Mouse (Mus musculus) embryonic facial prominence, embryonic 11.5 days (tissue): ENCODE data around the gene Ntn1. TPM values are rescaled to one million over a fixed set of nuclear protein-coding genes. Genes with fewer than 3 reads are reported as not detected.
A peak's percentile ranks its signal among the peaks of the same experiment; 100 is the strongest.

Experiments used
- ATAC-seq: fragments of 200-750 bp; cut with Nextera tagmentation; replicated peaks from 2 replicates; pipeline ENCODE4 v1.8.0; 2017; ENCODE audit warnings: low read depth; ENCODE audit not compliant: insufficient number of reproducible peaks, low FRiP score, low TSS enrichment
- DNase-seq: peaks from one replicate; pipeline ENCODE4 v3.0.0-alpha.2; 2015; ENCODE audit warnings: low spot score
- H3K27ac ChIP-seq: fragments of 300-500 bp; sonication (generic); replicated peaks from 2 replicates; pipeline ENCODE4 v1.5.1; 2014; ENCODE audit warnings: mild to moderate bottlenecking, low read depth, low read length, control low read depth
- H3K27me3 ChIP-seq: fragments of 300-500 bp; sonication (generic); 2 replicates; pipeline ENCODE4 v1.6.1; 2014; ENCODE audit warnings: mild to moderate bottlenecking, low read length, moderate library complexity, mixed read lengths; ENCODE audit not compliant: control insufficient read depth, insufficient read depth
- H3K36me3 ChIP-seq: fragments of 300-500 bp; sonication (generic); replicated peaks from 2 replicates; pipeline ENCODE4 v1.6.1; 2014; ENCODE audit warnings: low read depth, mild to moderate bottlenecking, low read length, moderate library complexity, mixed read lengths; ENCODE audit not compliant: control insufficient read depth, insufficient read depth
- H3K4me1 ChIP-seq: fragments of 300-500 bp; sonication (generic); 2 replicates; pipeline ENCODE4 v1.6.1; 2014; ENCODE audit warnings: low read length, mixed read lengths; ENCODE audit not compliant: control insufficient read depth, insufficient read depth
- H3K4me2 ChIP-seq: fragments of 300-500 bp; sonication (generic); 2 replicates; pipeline ENCODE4 v1.6.1; 2014; ENCODE audit warnings: low read depth, mild to moderate bottlenecking, control low read depth, low read length, moderate library complexity
- H3K4me3 ChIP-seq: fragments of 300-500 bp; sonication (generic); 2 replicates; pipeline ENCODE4 v1.5.1; 2014; ENCODE audit warnings: low read depth, low read length, control low read depth
- H3K9ac ChIP-seq: fragments of 300-500 bp; sonication (generic); replicated peaks from 2 replicates; pipeline ENCODE4 v1.6.1; 2014; ENCODE audit warnings: mild to moderate bottlenecking, control low read depth, low read length
- H3K9me3 ChIP-seq: fragments of 300-500 bp; sonication (generic); replicated peaks from 2 replicates; pipeline ENCODE4 v1.6.1; 2016; ENCODE audit warnings: mild to moderate bottlenecking, low read length, inconsistent platforms, mixed read lengths; ENCODE audit not compliant: control insufficient read depth
- WGBS: fragments of 180-500 bp; shearing (Covaris S2); extraction: QIAGEN DNeasy Blood & Tissue Kit; methylation state at CpG from one replicate; pipeline ENCODE4 v1.1.7; 2014; 5-methylcytosine and 5-hydroxymethylcytosine counted together
- polyA plus RNA-seq: library from polyadenylated mRNA; unstranded; fragments of >200 nt; fragmentation: Nextera tagmentation; extraction: Ambion mirVana; gene quantifications from 2 replicates; pipeline ENCODE4 v1.2.1, GENCODE M21; 2014

Gene Ntn1
- polyA plus RNA-seq, 1 experiment from 2014 or later = 3.2 TPM

DNA sequence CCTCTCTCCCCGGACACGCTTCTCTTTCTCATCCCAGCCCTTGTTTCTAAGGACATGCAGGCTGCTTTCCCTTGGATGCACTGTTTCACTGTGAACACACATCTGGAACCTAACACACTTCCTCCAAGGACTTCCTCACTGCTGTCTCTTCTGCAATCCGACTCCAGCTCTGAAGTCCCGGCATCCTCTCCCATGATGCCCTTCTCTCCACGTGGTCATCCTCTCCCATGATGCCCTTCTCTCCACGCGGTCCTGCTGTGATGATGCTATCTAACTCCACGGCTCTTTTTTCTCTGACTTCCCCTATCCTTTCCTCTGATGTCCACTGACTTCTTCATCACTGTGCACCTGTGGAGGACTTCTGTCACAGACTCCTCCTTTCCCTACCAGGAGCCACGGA is 39.5 kb upstream of the Ntn1 start:
- DNase-seq (no peak), ATAC-seq (no peak)
- Histone ChIP-seq H3K4me3 (no peak overlapping the region), H3K9ac (no peak overlapping the region), H3K4me2 (no peak overlapping the region), H3K9me3 (no peaks in the 10 kb centered on the region), H3K4me1 (no peaks in the 10 kb centered on the region), H3K27me3 (no peaks in the 10 kb centered on the region), H3K27ac (no peak overlapping the region), H3K36me3 (no peaks in the 10 kb centered on the region)
- 78% methylated on average over 9 of the region's 9 CpGs for WGBS

DNA sequence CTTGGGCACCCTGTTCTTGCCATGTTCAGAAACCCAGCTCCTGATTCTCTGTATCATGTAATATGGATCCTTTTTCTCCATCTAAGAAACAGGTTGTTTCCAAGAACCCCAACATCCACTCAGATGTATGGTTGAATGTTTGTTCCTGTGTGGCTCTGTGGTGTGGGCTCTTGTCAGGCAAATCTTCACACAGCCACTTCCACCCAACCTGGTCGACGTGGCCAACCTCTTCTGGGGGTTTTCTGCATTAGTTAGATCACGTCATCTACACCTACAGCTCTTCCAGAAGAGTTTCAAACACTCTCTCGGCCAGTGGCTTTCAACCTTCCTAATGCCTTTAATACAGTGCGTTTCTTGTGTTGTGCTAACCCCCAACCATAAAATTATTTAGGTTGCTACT is 35.8 kb upstream of the Ntn1 start:
- Histone ChIP-seq H3K27ac (no peak overlapping the region), H3K4me1 (no peaks in the 10 kb centered on the region; the same call in 1 of the 2 replicates), H3K9ac (no peak overlapping the region), H3K27me3 (peaks cover 5% of the 10 kb centered on the region), H3K4me3 (no peak overlapping the region), H3K4me2 (no peak overlapping the region), H3K36me3 (no peaks in the 10 kb centered on the region), H3K9me3 (no peaks in the 10 kb centered on the region)
- DNase-seq (no peak), ATAC-seq (no peak)
- 76% methylated on average over 5 of the region's 5 CpGs for WGBS

DNA sequence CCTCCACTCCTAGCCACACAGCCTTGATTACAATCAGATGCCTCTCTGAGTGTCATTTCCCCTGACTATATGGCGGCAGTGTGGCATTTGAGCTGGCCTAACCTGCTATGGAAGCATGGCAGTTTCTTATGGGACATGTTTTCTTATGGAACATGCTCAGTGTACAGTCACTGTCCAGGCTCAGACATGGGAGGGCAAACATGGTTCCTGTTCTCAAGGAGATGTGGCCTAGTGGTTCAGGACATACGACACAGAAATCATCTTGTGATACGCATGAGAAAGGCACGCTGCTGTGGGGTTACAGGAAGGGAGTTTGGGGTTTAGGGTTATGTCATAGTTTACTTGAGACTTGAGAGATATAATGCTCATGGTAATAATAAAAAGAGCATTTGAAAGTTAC is 35.0 kb upstream of the Ntn1 start:
- ATAC-seq = no peak
- H3K27me3 ChIP-seq = peaks cover 5% of the 10 kb centered on the region
- H3K4me3 ChIP-seq = no peak overlapping the region
- H3K4me1 ChIP-seq = no peaks in the 10 kb centered on the region; the same call in 1 of the 2 replicates
- no peaks in the 10 kb centered on the region for H3K9me3 ChIP-seq
- WGBS = 85% methylated on average over 4 of the region's 4 CpGs
- DNase-seq = no peak
- H3K36me3 ChIP-seq = no peaks in the 10 kb centered on the region
- H3K9ac ChIP-seq = no peak overlapping the region
- no peak overlapping the region for H3K4me2 ChIP-seq
- no peak overlapping the region for H3K27ac ChIP-seq

DNA sequence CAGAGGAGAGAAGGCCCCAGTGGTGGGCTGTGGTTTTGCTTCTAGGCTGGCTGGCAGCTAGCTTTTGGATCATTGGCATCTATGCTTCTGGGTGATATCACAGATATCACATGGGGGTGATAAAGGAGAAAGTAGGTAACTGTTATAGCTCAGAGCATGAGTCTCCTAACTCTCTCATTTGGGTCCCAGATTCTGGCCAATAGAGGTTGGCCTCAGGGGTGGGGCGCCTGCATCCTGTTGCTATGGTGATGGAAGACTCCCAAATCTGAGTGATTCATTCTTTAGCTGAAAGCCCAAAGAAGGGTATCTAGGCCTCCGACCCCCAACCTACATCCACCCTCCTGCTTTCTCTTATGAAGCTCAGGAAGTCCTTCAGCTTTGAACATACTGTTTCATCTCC is 34.1 kb upstream of the Ntn1 start:
- H3K27me3 ChIP-seq = peaks cover 5% of the 10 kb centered on the region
- DNase-seq = no peak
- no peaks in the 10 kb centered on the region for H3K9me3 ChIP-seq
- H3K9ac ChIP-seq = no peak overlapping the region
- 89% methylated on average over 2 of the region's 2 CpGs for WGBS
- H3K27ac ChIP-seq = no peak overlapping the region
- no peaks in the 10 kb centered on the region; the same call in 1 of the 2 replicates for H3K4me1 ChIP-seq
- H3K4me2 ChIP-seq = no peak overlapping the region
- no peaks in the 10 kb centered on the region for H3K36me3 ChIP-seq
- no peak for ATAC-seq
- no peak overlapping the region for H3K4me3 ChIP-seq

DNA sequence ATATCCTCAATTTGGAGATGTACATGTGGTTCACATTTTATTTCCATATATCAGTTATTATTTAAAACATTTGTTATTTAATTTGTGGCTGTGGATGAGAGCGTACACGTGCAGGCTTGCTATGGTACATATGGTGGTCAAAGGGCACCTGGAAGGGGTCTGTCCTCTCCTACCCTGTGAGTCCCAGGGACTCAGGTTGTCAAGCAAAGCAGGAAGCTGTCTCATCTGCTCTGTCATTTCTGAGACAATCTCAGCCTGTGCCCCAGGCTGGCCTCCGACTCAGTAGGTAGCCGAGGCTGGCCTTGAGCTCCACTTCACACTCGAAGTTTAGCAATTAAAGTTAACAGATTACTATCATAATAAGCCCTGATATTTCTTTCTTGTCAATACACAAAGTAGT is 32.9 kb upstream of the Ntn1 start:
- ATAC-seq = no peak
- WGBS = 82% methylated on average over 5 of the region's 5 CpGs
- Histone ChIP-seq H3K9me3 (no peaks in the 10 kb centered on the region), H3K27me3 (peaks cover 5% of the 10 kb centered on the region), H3K4me1 (no peaks in the 10 kb centered on the region; the same call in 1 of the 2 replicates), H3K36me3 (no peaks in the 10 kb centered on the region), H3K9ac (no peak overlapping the region), H3K4me3 (no peak overlapping the region), H3K27ac (no peak overlapping the region), H3K4me2 (no peak overlapping the region)
- DNase-seq = no peak

DNA sequence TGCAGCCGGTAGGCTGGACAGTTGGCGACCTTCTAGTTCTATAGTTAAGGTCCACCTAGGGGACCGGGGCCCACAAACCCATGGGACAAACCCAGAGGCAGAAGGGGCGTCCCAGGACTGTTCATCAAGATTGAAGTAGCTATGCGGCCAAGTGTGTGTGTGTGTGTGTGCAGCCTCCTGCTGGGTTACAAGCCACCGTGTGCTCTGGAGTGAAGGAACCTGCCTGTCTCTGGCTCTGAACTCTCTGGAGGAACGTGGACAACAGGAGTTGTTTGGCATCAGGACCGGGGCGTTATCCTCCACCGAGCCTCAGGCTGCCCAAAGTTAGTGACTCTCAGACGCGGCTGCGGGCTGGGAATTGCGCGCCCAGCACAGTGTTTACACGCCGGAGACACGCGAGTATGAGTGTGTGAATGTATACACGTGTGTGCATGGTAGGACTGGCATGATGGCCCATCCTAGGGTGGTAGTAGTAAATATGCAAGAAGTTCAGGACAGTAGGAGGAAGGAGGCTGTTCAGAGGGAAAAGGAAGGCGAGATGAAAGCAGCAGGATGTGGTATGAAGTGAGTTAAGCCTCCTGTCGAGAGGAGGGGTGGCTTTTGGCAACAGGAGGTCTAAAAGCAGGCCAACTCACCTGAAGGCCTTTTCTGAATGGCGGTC is 31.9 kb upstream of the Ntn1 start:
- peak overlapping the region; percentile 67 for H3K4me2 ChIP-seq
- ATAC-seq (peak; percentile 58), DNase-seq (no peak)
- peaks cover 5% of the 10 kb centered on the region for H3K27me3 ChIP-seq
- no peaks in the 10 kb centered on the region; the same call in 1 of the 2 replicates for H3K4me1 ChIP-seq
- H3K9me3 ChIP-seq = no peaks in the 10 kb centered on the region
- H3K27ac ChIP-seq = no peak overlapping the region
- H3K9ac ChIP-seq = peak overlapping the region; percentile 34; the same call in 1 of the 2 replicates
- WGBS = 35% methylated on average over 23 of the region's 23 CpGs
- peak overlapping the region; percentile 42 for H3K4me3 ChIP-seq
- no peaks in the 10 kb centered on the region for H3K36me3 ChIP-seq

DNA sequence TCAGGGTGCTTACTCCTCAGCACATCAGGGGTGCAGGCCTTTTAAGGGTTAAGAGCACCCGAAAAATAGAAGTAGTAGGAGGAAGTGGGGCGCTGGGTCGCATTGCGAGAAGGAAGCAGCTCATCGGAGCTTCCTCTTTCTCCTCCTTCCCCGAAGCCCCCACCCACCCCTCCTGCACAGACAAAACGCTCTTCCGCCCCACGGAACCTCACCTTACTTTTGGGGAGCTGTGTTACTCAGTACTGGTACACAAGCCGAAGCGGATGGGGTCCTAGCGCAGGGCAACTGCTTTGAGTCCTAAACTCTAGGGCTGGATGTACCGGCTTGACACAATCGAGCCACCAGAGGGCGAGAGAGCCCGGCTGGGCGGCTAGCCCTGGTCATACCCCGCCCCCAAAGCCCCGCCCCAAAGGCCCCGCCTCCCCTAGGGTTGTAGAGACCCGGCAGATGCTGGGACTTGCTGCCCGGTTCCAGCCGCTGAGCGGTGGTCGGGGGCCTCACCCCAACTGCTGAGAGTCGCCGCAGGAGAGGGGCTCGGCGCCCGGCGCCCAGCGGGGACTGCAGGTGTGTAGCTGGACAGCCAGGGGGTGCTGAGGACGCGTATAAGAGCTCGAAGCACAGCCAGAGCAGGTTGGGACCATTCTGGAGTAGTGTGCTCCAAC is 31.2 kb upstream of the Ntn1 start, which contains the start of gene Pik3r5:
Pik3r5 (plus strand) TSS at position 423 of the 662 bp plus-strand sequence.
- Histone ChIP-seq H3K27me3 (peaks cover 5% of the 10 kb centered on the region), H3K27ac (no peak within 1 kb of the TSS)

DNA sequence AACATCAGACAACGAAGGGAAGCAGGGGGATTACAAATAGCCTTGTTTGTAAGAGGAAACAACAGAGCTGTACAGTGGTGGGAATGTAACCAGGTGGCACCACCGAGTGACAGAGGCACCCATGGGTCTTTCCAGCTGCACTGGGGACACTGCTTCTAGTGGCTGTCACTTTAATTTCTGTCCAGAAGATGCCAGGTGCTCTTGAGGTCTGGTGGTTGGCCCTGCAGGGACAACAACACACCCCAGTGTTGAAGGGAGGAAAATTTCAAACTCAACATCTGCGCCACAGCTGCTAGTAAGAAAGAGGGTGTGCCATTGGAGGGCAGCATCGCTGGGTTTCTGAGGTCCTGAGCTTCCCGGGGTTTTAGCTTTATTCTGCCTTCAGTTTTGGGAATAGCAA is 30.0 kb upstream of the Ntn1 start:
- no peak overlapping the region for H3K27ac ChIP-seq
- no peak overlapping the region for H3K4me3 ChIP-seq
- peaks cover 5% of the 10 kb centered on the region for H3K27me3 ChIP-seq
- DNase-seq (no peak), ATAC-seq (no peak)
- no peak overlapping the region for H3K9ac ChIP-seq
- WGBS = 59% methylated on average over 5 of the region's 5 CpGs
- H3K36me3 ChIP-seq = no peaks in the 10 kb centered on the region
- no peak overlapping the region for H3K4me2 ChIP-seq
- H3K9me3 ChIP-seq = no peaks in the 10 kb centered on the region
- H3K4me1 ChIP-seq = peaks cover 4% of the 10 kb centered on the region

More for the DNA sequence above, 31.2 kb upstream of the Ntn1 start, which contains the start of gene Pik3r5:
- Histone ChIP-seq H3K9me3 (no peaks in the 10 kb centered on the region), H3K4me3 (peak within 1 kb of the TSS; percentile 42), H3K4me1 (peaks cover under 1% of the 10 kb centered on the region), H3K4me2 (peak within 1 kb of the TSS; percentile 67), H3K9ac (peak within 1 kb of the TSS; percentile 34; the same call in 1 of the 2 replicates), H3K36me3 (no peaks in the 10 kb centered on the region)
- DNase-seq (peak; percentile 92), ATAC-seq (peak; percentile 84)
- WGBS = 10% methylated on average over 35 of the region's 35 CpGs
